Mouse (Mus musculus): ENCODE data around the gene B230219D22Rik. TPM values are rescaled to one million over a fixed set of nuclear protein-coding genes. Genes with fewer than 3 reads are reported as not detected.
"Not testable (repeated sequence)": the region's sequence is repeated elsewhere in the genome, so short reads cannot be mapped to it uniquely, and the experiment has no call there.

B230219D22Rik gene
- 10 to 100 TPM; 86.0 to 89.1 TPM for total RNA-seq (2021)
- long read RNA-seq, experiment 1, full-length matches to known transcripts: 49 of 114 reads
- long read RNA-seq, experiment 1, partial matches to known transcripts: 12 of 114 reads
- long read RNA-seq, experiment 1, other reads (novel, unspliced or antisense): 53 of 114 reads
- long read RNA-seq, experiment 2, full-length matches to known transcripts: 41 of 91 reads
- long read RNA-seq, experiment 2, partial matches to known transcripts: 12 of 91 reads
- long read RNA-seq, experiment 2, other reads (novel, unspliced or antisense): 38 of 91 reads

GRCm38 (mm10) chr13:55692535-55693242 is at the start of gene B230219D22Rik:
Gene B230219D22Rik, plus strand, starts transcription at chr13:55693124.
- intact Hi-C loops (cut with DNase I): loop anchor here (5.0 kb wide), 1 partner anchor 35 kb away; the partner anchor contains the start of gene Pcbd2
- peak; percentile 90 to 92 for DNase-seq (ENCODE audit: low spot score in 2 of 2)

- intact Hi-C loops (cut with DNase I): no loop called here
- peak; percentile 22 to 42 for DNase-seq (ENCODE audit: low spot score in 2 of 2)
Measured at GRCm38 (mm10) chr13:55644525-55644924, 48.4 kb upstream of the B230219D22Rik start.

GRCm38 (mm10) chr13:55650098-55650497 is 42.8 kb upstream of the B230219D22Rik start:
- no peak for DNase-seq (ENCODE audit: low spot score in 2 of 2)
- intact Hi-C loops (cut with DNase I): loop anchor here (10.0 kb wide), 1 partner anchor 345 kb away; no protein-coding TSS in a partner anchor

GRCm38 (mm10) chr13:55650980-55651379 is 41.9 kb upstream of the B230219D22Rik start:
- intact Hi-C loops (cut with DNase I): loop anchor here (10.0 kb wide), 1 partner anchor 346 kb away; no protein-coding TSS in a partner anchor

GRCm38 (mm10) chr13:55668550-55668949 is 24.4 kb upstream of the B230219D22Rik start:
- intact Hi-C loops (cut with DNase I): loop anchor here (2.0 kb wide), 1 partner anchor 58 kb away; the partner anchor contains the start of gene Pcbd2
- DNase-seq (ENCODE audit: low spot score in 2 of 2): peak; percentile 14 to 44

More at GRCm38 (mm10) chr13:55650980-55651379, 41.9 kb upstream of the B230219D22Rik start:
- DNase-seq (ENCODE audit: low spot score in 2 of 2): no peak

- no peak for DNase-seq (ENCODE audit: low spot score in 2 of 2)
- intact Hi-C loops (cut with DNase I): no loop called here
Measured at GRCm38 (mm10) chr13:55672711-55673110, 20.2 kb upstream of the B230219D22Rik start.

- intact Hi-C loops (cut with DNase I): no loop called here
Measured at GRCm38 (mm10) chr13:55677364-55677763, 15.6 kb upstream of the B230219D22Rik start.

GRCm38 (mm10) chr13:55682201-55682600 is 10.7 kb upstream of the B230219D22Rik start:
- DNase-seq (ENCODE audit: low spot score in 2 of 2): no peak
- intact Hi-C loops (cut with DNase I): loop anchor here (5.0 kb wide), 1 partner anchor 35 kb away; no protein-coding TSS in a partner anchor

More at GRCm38 (mm10) chr13:55677364-55677763, 15.6 kb upstream of the B230219D22Rik start:
- no peak for DNase-seq (ENCODE audit: low spot score in 2 of 2)

- intact Hi-C loops (cut with DNase I): loop anchor here (5.0 kb wide), 1 partner anchor 36 kb away; no protein-coding TSS in a partner anchor
- no peak for DNase-seq (ENCODE audit: low spot score in 2 of 2)
Measured at GRCm38 (mm10) chr13:55683581-55683980, 9.3 kb upstream of the B230219D22Rik start.

- DNase-seq (ENCODE audit: low spot score in 2 of 2): no peak
- intact Hi-C loops (cut with DNase I): no loop called here
Measured at GRCm38 (mm10) chr13:55686107-55686633, 6.8 kb upstream of the B230219D22Rik start.

GRCm38 (mm10) chr13:55687927-55688602 is 4.9 kb upstream of the B230219D22Rik start:
- no peak for DNase-seq (ENCODE audit: low spot score in 2 of 2)
- intact Hi-C loops (cut with DNase I): no loop called here

- intact Hi-C loops (cut with DNase I): loop anchor here (5.0 kb wide), 1 partner anchor 34 kb away; the partner anchor contains the start of gene Pcbd2
- peak in 1 of 2 experiments; percentile 31 for DNase-seq (ENCODE audit: low spot score in 2 of 2)
Measured at GRCm38 (mm10) chr13:55693243-55693721, 358 bp downstream of the B230219D22Rik start.

- intact Hi-C loops (cut with DNase I): loop anchor here (5.0 kb wide), 1 partner anchor 33 kb away; the partner anchor contains the start of gene Pcbd2
- no peak for DNase-seq (ENCODE audit: low spot score in 2 of 2)
Measured at GRCm38 (mm10) chr13:55694110-55694509, 1.2 kb downstream of the B230219D22Rik start.

GRCm38 (mm10) chr13:55695989-55696388 is 3.1 kb downstream of the B230219D22Rik start:
- intact Hi-C loops (cut with DNase I); DNase-seq (ENCODE audit: low spot score in 2 of 2): not testable (repeated sequence)

GRCm38 (mm10) chr13:55704301-55704700 is 11.4 kb downstream of the B230219D22Rik start:
- DNase-seq (ENCODE audit: low spot score in 2 of 2): no peak
- intact Hi-C loops (cut with DNase I): no loop called here

- DNase-seq (ENCODE audit: low spot score in 2 of 2): no peak
- intact Hi-C loops (cut with DNase I): no loop called here
Measured at GRCm38 (mm10) chr13:55712846-55713245, 19.9 kb downstream of the B230219D22Rik start.

- intact Hi-C loops (cut with DNase I): no loop called here
Measured at GRCm38 (mm10) chr13:55714501-55715166, 21.7 kb downstream of the B230219D22Rik start, which contains the start of gene Txndc15. Gene Txndc15, plus strand, starts transcription at chr13:55714650.

GRCm38 (mm10) chr13:55715167-55715512 is 22.2 kb downstream of the B230219D22Rik start:
- intact Hi-C loops (cut with DNase I): no loop called here
- no peak for DNase-seq (ENCODE audit: low spot score in 2 of 2)

More at GRCm38 (mm10) chr13:55714501-55715166, 21.7 kb downstream of the B230219D22Rik start, which contains the start of gene Txndc15:
- DNase-seq (ENCODE audit: low spot score in 2 of 2): peak; percentile 82 to 88
